Mouse (Mus musculus): ENCODE measurements at regions not wholly inside any gene's neighbourhood (a gene's known extent, or its start where the extent isn't known, plus 50 kb on each side); places are given as distances from the start of the nearest gene placed in this dataset.
A peak's percentile ranks its signal among the peaks of the same experiment; 100 is the strongest.

- DNase-seq (ENCODE audit: low read depth): no peak
Measured at GRCm38 (mm10) chr11:48431316-48431715, 368.8 kb upstream of the Rack1 start.

GRCm38 (mm10) chr11:48427423-48427822 is 372.7 kb upstream of the Rack1 start:
- DNase-seq (ENCODE audit: low read depth): no peak

GRCm38 (mm10) chr11:48426446-48426845 is 373.7 kb upstream of the Rack1 start:
- DNase-seq (ENCODE audit: low read depth): no peak

- DNase-seq (ENCODE audit: low read depth): no peak
Measured at GRCm38 (mm10) chr11:48418066-48418756, 381.9 kb upstream of the Rack1 start.

GRCm38 (mm10) chr11:48417615-48418014 is 382.5 kb upstream of the Rack1 start:
- no peak for DNase-seq (ENCODE audit: low read depth)

- no peak for DNase-seq (ENCODE audit: low read depth)
Measured at GRCm38 (mm10) chr11:48398032-48398431, 402.1 kb upstream of the Rack1 start.

- DNase-seq (ENCODE audit: low read depth): no peak
Measured at GRCm38 (mm10) chr11:48381489-48381888, 392.7 kb upstream of the Sgcd start.

- DNase-seq (ENCODE audit: low read depth): no peak
Measured at GRCm38 (mm10) chr11:48378044-48378443, 389.3 kb upstream of the Sgcd start.

GRCm38 (mm10) chr11:48377269-48377668 is 388.5 kb upstream of the Sgcd start:
- DNase-seq (ENCODE audit: low read depth): no peak

- DNase-seq (ENCODE audit: low read depth): no peak
Measured at GRCm38 (mm10) chr11:48351349-48352023, 362.7 kb upstream of the Sgcd start.

GRCm38 (mm10) chr11:48314500-48314899 is 325.7 kb upstream of the Sgcd start:
- DNase-seq (ENCODE audit: low read depth): no peak

- DNase-seq (ENCODE audit: low read depth): no peak
Measured at GRCm38 (mm10) chr11:48295370-48295769, 306.6 kb upstream of the Sgcd start.

- DNase-seq (ENCODE audit: low read depth): no peak
Measured at GRCm38 (mm10) chr11:48262492-48262891, 273.7 kb upstream of the Sgcd start.

- no peak for DNase-seq (ENCODE audit: low read depth)
Measured at GRCm38 (mm10) chr11:48261089-48261488, 272.3 kb upstream of the Sgcd start.

- no peak for DNase-seq (ENCODE audit: low read depth)
Measured at GRCm38 (mm10) chr11:48250678-48251317, 262.0 kb upstream of the Sgcd start.

- no peak for DNase-seq (ENCODE audit: low read depth)
Measured at GRCm38 (mm10) chr11:48249315-48249714, 260.5 kb upstream of the Sgcd start.

GRCm38 (mm10) chr11:48221156-48221555 is 232.4 kb upstream of the Sgcd start:
- no peak for DNase-seq (ENCODE audit: low read depth)

GRCm38 (mm10) chr11:48219157-48219556 is 230.4 kb upstream of the Sgcd start:
- DNase-seq (ENCODE audit: low read depth): no peak

- DNase-seq (ENCODE audit: low read depth): no peak
Measured at GRCm38 (mm10) chr11:48216762-48217161, 228.0 kb upstream of the Sgcd start.

GRCm38 (mm10) chr11:48186604-48187003 is 197.8 kb upstream of the Sgcd start:
- DNase-seq (ENCODE audit: low read depth): no peak

GRCm38 (mm10) chr11:48178943-48179342 is 190.2 kb upstream of the Sgcd start:
- DNase-seq (ENCODE audit: low read depth): peak; percentile 33

GRCm38 (mm10) chr11:48178174-48178573 is 189.4 kb upstream of the Sgcd start:
- DNase-seq (ENCODE audit: low read depth): no peak

GRCm38 (mm10) chr11:48176451-48176850 is 187.7 kb upstream of the Sgcd start:
- no peak for DNase-seq (ENCODE audit: low read depth)
